Mouse (Mus musculus): ENCODE measurements around the gene Mapkapk5. TPM values are rescaled to one million over a fixed set of nuclear protein-coding genes. Genes with fewer than 3 reads are reported as not detected.
A peak's percentile ranks its signal among the peaks of the same experiment; 100 is the strongest.

The Mapkapk5 gene
- total and polyA plus RNA-seq, 3 experiments = 66.3 to 74.8 TPM; not detected in 1

DNA sequence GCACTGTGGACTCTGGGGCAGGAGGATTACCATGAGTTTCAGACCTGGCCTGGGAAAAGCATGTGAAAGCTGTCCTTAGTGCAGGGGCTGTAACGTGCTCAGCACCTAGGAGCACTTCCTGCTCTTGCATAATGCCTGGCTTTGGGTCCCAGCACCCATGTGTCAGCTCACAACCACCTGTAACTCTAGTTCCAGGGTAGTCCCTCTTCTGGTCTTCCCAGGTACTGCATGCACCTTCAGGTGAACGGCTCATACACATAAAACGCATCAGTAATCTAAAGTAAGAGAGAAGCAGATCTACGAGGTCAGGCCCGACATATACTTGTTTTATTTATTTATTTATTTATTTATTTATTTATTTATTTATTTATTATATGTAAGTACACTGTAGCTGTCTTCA is 11.2 kb downstream of the Mapkapk5 start:
- Histone ChIP-seq H3K9ac (ENCODE audit: control insufficient read depth, low read depth, low read length, poor library complexity, severe bottlenecking) (no peak overlapping the region), H3K27me3 (ENCODE audit: control insufficient read depth in 1 of 2, insufficient read depth in 2 of 2, low read length in 2 of 2) (no peaks in the 10 kb centered on the region), H3K4me1 (ENCODE audit: control insufficient read depth in 1 of 2, insufficient read depth in 2 of 2, low read length in 2 of 2) (no peaks in the 10 kb centered on the region), H3K9me3 (replicated peaks; ENCODE audit: insufficient read depth, low read length) (no peaks in the 10 kb centered on the region), H3K4me3 (ENCODE audit: control insufficient read depth in 1 of 2, insufficient read depth in 1 of 2, low read depth in 2 of 2, low read length in 2 of 2) (no peak overlapping the region), H3K27ac (ENCODE audit: control insufficient read depth, low read depth, low read length) (no peak overlapping the region), H3K79me2 (ENCODE audit: control insufficient read depth, insufficient read depth, low read length, poor library complexity) (no peaks in the 10 kb centered on the region), H3K36me3 (ENCODE audit: control insufficient read depth in 1 of 2, insufficient read depth in 2 of 2, low read length in 2 of 2) (peaks cover 0 to 22% of the 10 kb centered on the region in 2 experiments; a peak in 2 of 4 replicates)
- peak; percentile 70 for DNase-seq (ENCODE audit: low read depth, low spot score)
- peak; percentile 28 to 71 (median 52); a peak in 5 of 6 replicates for TF ChIP-seq CTCF (IDR thresholded peaks at IDR 0.05 in 2 of 3, conservative IDR thresholded peaks at IDR 0.05 in 1 of 3; ENCODE audit: control insufficient read depth in 1 of 3, insufficient read depth in 1 of 3, low read depth in 2 of 3, low read length in 3 of 3, poor library complexity in 1 of 3, severe bottlenecking in 1 of 3)
- no peak for TF ChIP-seq POLR2A (IDR thresholded peaks at IDR 0.05; ENCODE audit: control insufficient read depth in 1 of 2, insufficient read depth in 1 of 2, low read depth in 1 of 2, low read length in 2 of 2, poor library complexity in 1 of 2)
- TF ChIP-seq MAX (IDR thresholded peaks at IDR 0.05; ENCODE audit: low read length) = no peak
- no peak for TF ChIP-seq HCFC1 (IDR thresholded peaks at IDR 0.05; ENCODE audit: low read depth, low read length)
- TF ChIP-seq ZMIZ1 (IDR thresholded peaks at IDR 0.05; ENCODE audit: low read depth, low read length) = no peak
- no peak for TF ChIP-seq ELF1 (IDR thresholded peaks at IDR 0.05; ENCODE audit: low read depth, low read length)
- no peak for TF ChIP-seq USF2 (IDR thresholded peaks at IDR 0.05; ENCODE audit: borderline replicate concordance in 1 of 2, insufficient read depth in 1 of 2, low read depth in 1 of 2, low read length in 2 of 2)
- TF ChIP-seq MAFK (IDR thresholded peaks at IDR 0.05; ENCODE audit: borderline replicate concordance, low read depth, low read length) = no peak
- TF ChIP-seq TBP (IDR thresholded peaks at IDR 0.05; ENCODE audit: low read depth, low read length) = no peak
- no peak for TF ChIP-seq NELFE (IDR thresholded peaks at IDR 0.05; ENCODE audit: low read depth, low read length)
- no peak for TF ChIP-seq CHD1 (IDR thresholded peaks at IDR 0.05; ENCODE audit: low read depth, low read length)
- peak; percentile 42 for TF ChIP-seq SMC3 (IDR thresholded peaks at IDR 0.05; ENCODE audit: low read depth, low read length)
- TF ChIP-seq BHLHE40 (IDR thresholded peaks at IDR 0.05; ENCODE audit: borderline replicate concordance, low read depth, low read length) = no peak
- TF ChIP-seq GATA1 (IDR thresholded peaks at IDR 0.05; ENCODE audit: low read depth, low read length) = no peak

GRCm38 (mm10) chr5:121526961-121527360 is 18.7 kb downstream of the Mapkapk5 start:
- no peaks in the 10 kb centered on the region for H3K27me3 ChIP-seq (ENCODE audit: control insufficient read depth in 1 of 2, insufficient read depth in 2 of 2, low read length in 2 of 2)
- DNase-seq (ENCODE audit: low read depth, low spot score) = no peak
- peaks cover 0 to 14% of the 10 kb centered on the region in 2 experiments; a peak in 2 of 4 replicates for H3K36me3 ChIP-seq (ENCODE audit: control insufficient read depth in 1 of 2, insufficient read depth in 2 of 2, low read length in 2 of 2)
- no peaks in the 10 kb centered on the region for H3K4me1 ChIP-seq (ENCODE audit: control insufficient read depth in 1 of 2, insufficient read depth in 2 of 2, low read length in 2 of 2)
- H3K9ac ChIP-seq (ENCODE audit: control insufficient read depth, low read depth, low read length, poor library complexity, severe bottlenecking) = no peak overlapping the region
- H3K4me3 ChIP-seq (ENCODE audit: control insufficient read depth in 1 of 2, insufficient read depth in 1 of 2, low read depth in 2 of 2, low read length in 2 of 2) = no peak overlapping the region
- no peak overlapping the region for H3K27ac ChIP-seq (ENCODE audit: control insufficient read depth, low read depth, low read length)
- TF ChIP-seq GATA1 (IDR thresholded peaks at IDR 0.05; ENCODE audit: low read depth, low read length) = no peak
- TF ChIP-seq TBP (IDR thresholded peaks at IDR 0.05; ENCODE audit: low read depth, low read length) = no peak
- no peak for TF ChIP-seq SIN3A (IDR thresholded peaks at IDR 0.05; ENCODE audit: low read length)
- no peak for TF ChIP-seq NELFE (IDR thresholded peaks at IDR 0.05; ENCODE audit: low read depth, low read length)
- no peak for TF ChIP-seq MAX (IDR thresholded peaks at IDR 0.05; ENCODE audit: low read length)
- TF ChIP-seq SMC3 (IDR thresholded peaks at IDR 0.05; ENCODE audit: low read depth, low read length) = no peak
- TF ChIP-seq HCFC1 (IDR thresholded peaks at IDR 0.05; ENCODE audit: low read depth, low read length) = no peak
- no peak for TF ChIP-seq ELF1 (IDR thresholded peaks at IDR 0.05; ENCODE audit: low read depth, low read length)
- no peak for TF ChIP-seq MYC (IDR thresholded peaks at IDR 0.05; ENCODE audit: low read depth, low read length)
- TF ChIP-seq MAFK (IDR thresholded peaks at IDR 0.05; ENCODE audit: borderline replicate concordance, low read depth, low read length) = no peak
- TF ChIP-seq BHLHE40 (IDR thresholded peaks at IDR 0.05; ENCODE audit: borderline replicate concordance, low read depth, low read length) = no peak
- no peak for TF ChIP-seq NRF1 (IDR thresholded peaks at IDR 0.05; ENCODE audit: insufficient read depth, low read depth, low read length, poor library complexity, severe bottlenecking)
- TF ChIP-seq POLR2AphosphoS2 (IDR thresholded peaks at IDR 0.05; ENCODE audit: low read length) = no peak
- no peak for TF ChIP-seq ZC3H11A (IDR thresholded peaks at IDR 0.05; ENCODE audit: low read depth, low read length)
- no peak for TF ChIP-seq KAT2A (conservative IDR thresholded peaks at IDR 0.05; ENCODE audit: low read depth, low read length)
- H3K79me2 ChIP-seq (ENCODE audit: control insufficient read depth, insufficient read depth, low read length, poor library complexity) = no peaks in the 10 kb centered on the region
- H3K9me3 ChIP-seq (replicated peaks; ENCODE audit: insufficient read depth, low read length) = no peaks in the 10 kb centered on the region
